ENCODE assay signal across 8 mouse cellular contexts in genomic region chr7:80294764-80295648, GRCm38 (mm10). TPM values are rescaled to one million over a fixed set of nuclear protein-coding genes. Genes with fewer than 3 reads are reported as not detected.
DNase-seq lines count a peak whose midpoint lies in the region; ATAC-seq lines count a peak whose summit lies in the region.

No protein-coding gene starts in this region.

- H3K4me2 ChIP-seq in embryonic facial prominence, embryonic 11.5 days (ENCODE audit: low read depth, low read length) = peak overlapping the region; percentile 66
- peak overlapping the region; percentile 64 for H3K4me2 ChIP-seq in intestine, embryonic 15.5 days (replicated peaks)
- H3K4me2 ChIP-seq in midbrain, embryonic 16.5 days (ENCODE audit: low read length) = peak overlapping the region; percentile 98

- H3K9me3 ChIP-seq in embryonic facial prominence, embryonic 11.5 days (replicated peaks; ENCODE audit: control insufficient read depth, low read length) = no peaks in the 10 kb centered on the region
- H3K9me3 ChIP-seq in intestine, embryonic 15.5 days = no peaks in the 10 kb centered on the region
- no peaks in the 10 kb centered on the region for H3K9me3 ChIP-seq in midbrain, embryonic 16.5 days (replicated peaks; ENCODE audit: control insufficient read depth, low read length, poor library complexity, severe bottlenecking)

- H3K36me3 ChIP-seq in embryonic facial prominence, embryonic 11.5 days (replicated peaks; ENCODE audit: control insufficient read depth, insufficient read depth, low read depth, low read length) = no peaks in the 10 kb centered on the region; the same call in 1 of the 2 replicates
- 0 out of 2 replicates have a peak, but pooled peaks cover 9% of the 10 kb centered on the region for H3K36me3 ChIP-seq in intestine, embryonic 15.5 days
- H3K36me3 ChIP-seq in midbrain, embryonic 16.5 days (ENCODE audit: control insufficient read depth, insufficient read depth, low read length) = peaks cover 2% of the 10 kb centered on the region; the same call in 1 of the 2 replicates

- H3K4me3 ChIP-seq in embryonic facial prominence, embryonic 11.5 days (ENCODE audit: low read depth, low read length) = peak overlapping the region; percentile 91
- peak overlapping the region; percentile 66 for H3K4me3 ChIP-seq in intestine, embryonic 15.5 days (replicated peaks)
- peak overlapping the region; percentile 68 for H3K4me3 ChIP-seq in midbrain, embryonic 16.5 days (ENCODE audit: low read depth, low read length)

- no peaks in the 10 kb centered on the region for H3K27me3 ChIP-seq in embryonic facial prominence, embryonic 11.5 days (ENCODE audit: control insufficient read depth, insufficient read depth, low read length)
- no peaks in the 10 kb centered on the region for H3K27me3 ChIP-seq in intestine, embryonic 15.5 days (replicated peaks)
- no peaks in the 10 kb centered on the region for H3K27me3 ChIP-seq in midbrain, embryonic 16.5 days (ENCODE audit: control insufficient read depth, insufficient read depth, low read depth, low read length)

- H3K4me1 ChIP-seq in embryonic facial prominence, embryonic 11.5 days (ENCODE audit: control insufficient read depth, insufficient read depth, low read length) = no peaks in the 10 kb centered on the region
- H3K4me1 ChIP-seq in intestine, embryonic 15.5 days (replicated peaks) = peaks cover 3% of the 10 kb centered on the region; the same call in 1 of the 2 replicates
- peaks cover 8% of the 10 kb centered on the region for H3K4me1 ChIP-seq in midbrain, embryonic 16.5 days (ENCODE audit: control insufficient read depth, insufficient read depth, low read length)

- intact Hi-C loops in left cerebral cortex, postnatal 4 days (cut with DNase I) = no loop called here

- peak overlapping the region; percentile 78 for H3K27ac ChIP-seq in embryonic facial prominence, embryonic 11.5 days (replicated peaks; ENCODE audit: low read depth, low read length)
- H3K27ac ChIP-seq in intestine, embryonic 15.5 days = peak overlapping the region; percentile 78
- peak overlapping the region; percentile 35; the same call in 1 of the 2 replicates for H3K27ac ChIP-seq in midbrain, embryonic 16.5 days (ENCODE audit: low read length)

- DNase-seq in frontal cortex, postnatal 10 days (ENCODE audit: low spot score in 2 of 2) = no peak
- peak; percentile 69 for DNase-seq in 416B (ENCODE audit: low read depth)
- DNase-seq in embryonic facial prominence, embryonic 11.5 days (ENCODE audit: low spot score) = peak; percentile 57
- DNase-seq in left cerebral cortex, postnatal 4 days = no peak
- no peak for DNase-seq in layer of hippocampus, postnatal 14 days (ENCODE audit: low spot score in 2 of 2)

- peak overlapping the region; percentile 86 for H3K9ac ChIP-seq in embryonic facial prominence, embryonic 11.5 days (replicated peaks; ENCODE audit: low read length)
- H3K9ac ChIP-seq in intestine, embryonic 15.5 days = peak overlapping the region; percentile 55
- peak overlapping the region; percentile 67 for H3K9ac ChIP-seq in midbrain, embryonic 16.5 days (ENCODE audit: low read depth, low read length)

- 9% methylated on average over 37 of the region's 37 CpGs for WGBS in embryonic facial prominence, embryonic 11.5 days
- 6% methylated on average over 37 of the region's 37 CpGs for WGBS in intestine, embryonic 15.5 days
- 10% methylated on average over 37 of the region's 37 CpGs for WGBS in midbrain, embryonic 16.5 days

- ATAC-seq in frontal cortex, adult (ENCODE audit: low TSS enrichment) = peak; percentile 24; the same call in 1 of the 2 replicates
- peak; percentile 58 for ATAC-seq in embryonic facial prominence, embryonic 11.5 days (replicated peaks; ENCODE audit: insufficient number of reproducible peaks, low FRiP score, low TSS enrichment, low read depth)
- peak; percentile 74 for ATAC-seq in intestine, embryonic 15.5 days
- ATAC-seq in midbrain, embryonic 16.5 days = no peak

RNA-seq across cellular contexts. Expression of gene Prc1, which starts 0.8 kb away (rescaled TPM):
- polyA plus RNA-seq in embryonic facial prominence, embryonic 11.5 days (2014; fragmentation: Nextera tagmentation; extraction: Ambion mirVana) = 154 and 172 TPM in 2 replicates
- polyA plus RNA-seq in intestine, embryonic 15.5 days (2015; fragmentation: Nextera tagmentation; extraction: Ambion mirVana) = 118 and 121 TPM in 2 replicates
- polyA plus RNA-seq in midbrain, embryonic 16.5 days (2015; fragmentation: Nextera tagmentation; extraction: Ambion mirVana) = 22.6 and 23.7 TPM in 2 replicates
- total RNA-seq in left cerebral cortex, postnatal 4 days (2021) = 10 to 100 TPM; 16.5 to 18.0 TPM
- total RNA-seq in layer of hippocampus, postnatal 14 days (2021) = 1 to 10 TPM; 2.4 to 4.9 TPM

RNA-seq across cellular contexts. Expression of gene Vps33b, which starts 25.6 kb away (rescaled TPM):
- polyA plus RNA-seq in embryonic facial prominence, embryonic 11.5 days (2014; fragmentation: Nextera tagmentation; extraction: Ambion mirVana) = 7.7 and 10.1 TPM in 2 replicates
- 12.7 and 14.8 TPM in 2 replicates for polyA plus RNA-seq in intestine, embryonic 15.5 days (2015; fragmentation: Nextera tagmentation; extraction: Ambion mirVana)
- polyA plus RNA-seq in midbrain, embryonic 16.5 days (2015; fragmentation: Nextera tagmentation; extraction: Ambion mirVana) = 27.3 and 27.5 TPM in 2 replicates
- total RNA-seq in left cerebral cortex, postnatal 4 days (2021) = 10 to 100 TPM; 34.1 to 36.0 TPM
- 10 to 100 TPM; 21.4 TPM for total RNA-seq in layer of hippocampus, postnatal 14 days (2021)

RNA-seq across cellular contexts. Expression of gene Rccd1, which starts 29.2 kb away (rescaled TPM):
- 7.5 and 8.4 TPM in 2 replicates for polyA plus RNA-seq in embryonic facial prominence, embryonic 11.5 days (2014; fragmentation: Nextera tagmentation; extraction: Ambion mirVana)
- polyA plus RNA-seq in intestine, embryonic 15.5 days (2015; fragmentation: Nextera tagmentation; extraction: Ambion mirVana) = 9.3 and 10.7 TPM in 2 replicates
- polyA plus RNA-seq in midbrain, embryonic 16.5 days (2015; fragmentation: Nextera tagmentation; extraction: Ambion mirVana) = 10.6 and 10.7 TPM in 2 replicates
- total RNA-seq in left cerebral cortex, postnatal 4 days (2021) = 10 to 100 TPM; 16.9 to 22.8 TPM
- total RNA-seq in layer of hippocampus, postnatal 14 days (2021) = 10 to 100 TPM; 14.5 to 15.4 TPM

RNA-seq across cellular contexts. Expression of gene Ngrn, which starts 34.0 kb away (rescaled TPM):
- 50.2 and 53.4 TPM in 2 replicates for polyA plus RNA-seq in embryonic facial prominence, embryonic 11.5 days (2014; fragmentation: Nextera tagmentation; extraction: Ambion mirVana)
- polyA plus RNA-seq in intestine, embryonic 15.5 days (2015; fragmentation: Nextera tagmentation; extraction: Ambion mirVana) = 51.3 and 52.8 TPM in 2 replicates
- 73.8 and 78.5 TPM in 2 replicates for polyA plus RNA-seq in midbrain, embryonic 16.5 days (2015; fragmentation: Nextera tagmentation; extraction: Ambion mirVana)
- 10 to 100 TPM; 41.6 to 42.7 TPM for total RNA-seq in left cerebral cortex, postnatal 4 days (2021)
- total RNA-seq in layer of hippocampus, postnatal 14 days (2021) = 10 to 100 TPM; 38.9 to 39.3 TPM

RNA-seq across cellular contexts. Expression of gene Unc45a, which starts 45.8 kb away (rescaled TPM):
- 26.5 and 31.1 TPM in 2 replicates for polyA plus RNA-seq in embryonic facial prominence, embryonic 11.5 days (2014; fragmentation: Nextera tagmentation; extraction: Ambion mirVana)
- polyA plus RNA-seq in intestine, embryonic 15.5 days (2015; fragmentation: Nextera tagmentation; extraction: Ambion mirVana) = 37.0 and 37.6 TPM in 2 replicates
- 61.9 and 62.6 TPM in 2 replicates for polyA plus RNA-seq in midbrain, embryonic 16.5 days (2015; fragmentation: Nextera tagmentation; extraction: Ambion mirVana)
- total RNA-seq in left cerebral cortex, postnatal 4 days (2021) = 10 to 100 TPM; 63.0 to 63.3 TPM
- total RNA-seq in layer of hippocampus, postnatal 14 days (2021) = 10 to 100 TPM; 40.6 to 47.9 TPM

Comparison
In these comparisons a context has a peak if more than half of its experiments do, and no peak if none do; other contexts are left out.
1. DNase-seq: peak in 416B (single experiment) and embryonic facial prominence, embryonic 11.5 days (single experiment); none in frontal cortex, postnatal 10 days (0 of 2), left cerebral cortex, postnatal 4 days (single experiment) and layer of hippocampus, postnatal 14 days (0 of 2).
2. Peak in every context shown above with its lines, with median percentiles within 50 percentile points of each other: H3K27ac ChIP-seq, H3K4me2 ChIP-seq, H3K4me3 ChIP-seq and H3K9ac ChIP-seq.